Mouse (Mus musculus) thymus, postnatal 36 days (tissue): ENCODE data around the gene Gm7029.
A peak's percentile ranks its signal among the peaks of the same experiment; 100 is the strongest.
"Not testable (repeated sequence)": the region's sequence is repeated elsewhere in the genome, so short reads cannot be mapped to it uniquely, and the experiment has no call there.

Experiments used
- DNase-seq, 2 experiments: peaks; one replicate each; pipeline ENCODE4 v3.0.0; 2022; ENCODE audit warnings: mixed read lengths in 2 of 2

Gene Gm7029

DNA sequence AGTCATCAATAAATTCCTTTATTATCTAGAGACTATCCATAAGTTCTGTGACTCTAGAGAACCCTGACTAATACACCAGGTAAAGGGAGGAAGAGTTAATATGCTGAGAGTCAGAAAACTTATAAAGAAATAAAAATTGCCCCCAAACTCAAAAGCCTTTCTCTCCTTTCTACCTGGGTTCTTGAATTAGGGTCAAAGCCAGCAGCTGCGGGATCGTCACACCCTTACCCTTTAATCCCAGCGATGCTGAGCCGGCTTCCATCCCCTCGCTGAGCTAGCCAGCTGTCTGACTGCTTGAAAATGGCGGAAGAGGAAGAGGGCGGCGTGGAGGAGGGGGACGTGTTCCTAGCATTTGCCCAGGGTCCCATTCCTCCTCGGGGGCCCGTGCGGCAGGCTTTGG is at the start of gene Gm7029:
Gene Gm7029, plus strand, starts transcription at position 301 of the 400 bp plus-strand sequence.
- not testable (repeated sequence) for DNase-seq

GRCm38 (mm10) chr17:33824084-33824996 is 49.3 kb upstream of the Gm7029 start, which contains the start of the genes Rps28 and Ndufa7:
Gene Rps28, minus strand, starts transcription at chr17:33824562.
Gene Ndufa7, plus strand, starts transcription at chr17:33824572.
- peak; percentile 97 to 99 for DNase-seq

- DNase-seq = not testable (repeated sequence)
Measured at GRCm38 (mm10) chr17:33824997-33825330, 48.7 kb upstream of the Gm7029 start.

GRCm38 (mm10) chr17:33825462-33825861 is 48.2 kb upstream of the Gm7029 start:
- DNase-seq = no peak

- peak; percentile 46 to 52 for DNase-seq
Measured at GRCm38 (mm10) chr17:33826850-33827249, 46.8 kb upstream of the Gm7029 start.

- DNase-seq = no peak
Measured at GRCm38 (mm10) chr17:33828892-33829291, 44.7 kb upstream of the Gm7029 start.

DNA sequence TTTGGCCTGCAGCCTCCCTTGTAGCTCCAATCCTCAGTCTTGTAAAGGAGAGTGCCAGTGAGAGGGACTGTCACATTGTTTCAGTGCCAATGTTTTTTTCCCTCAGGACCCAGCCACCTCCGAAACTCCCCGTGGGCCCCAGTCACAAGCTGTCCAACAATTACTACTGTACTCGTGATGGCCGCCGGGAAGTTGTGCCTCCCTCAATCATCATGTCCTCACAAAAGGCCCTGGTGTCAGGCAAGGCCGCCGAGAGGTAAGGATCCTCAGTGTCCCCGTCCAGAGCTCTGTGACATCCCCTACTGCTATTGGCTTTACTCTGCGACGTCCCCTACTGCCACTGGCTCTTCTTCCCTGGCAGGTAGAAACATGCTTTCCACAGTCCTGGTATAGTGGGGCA is 44.1 kb upstream of the Gm7029 start:
- no peak for DNase-seq

DNA sequence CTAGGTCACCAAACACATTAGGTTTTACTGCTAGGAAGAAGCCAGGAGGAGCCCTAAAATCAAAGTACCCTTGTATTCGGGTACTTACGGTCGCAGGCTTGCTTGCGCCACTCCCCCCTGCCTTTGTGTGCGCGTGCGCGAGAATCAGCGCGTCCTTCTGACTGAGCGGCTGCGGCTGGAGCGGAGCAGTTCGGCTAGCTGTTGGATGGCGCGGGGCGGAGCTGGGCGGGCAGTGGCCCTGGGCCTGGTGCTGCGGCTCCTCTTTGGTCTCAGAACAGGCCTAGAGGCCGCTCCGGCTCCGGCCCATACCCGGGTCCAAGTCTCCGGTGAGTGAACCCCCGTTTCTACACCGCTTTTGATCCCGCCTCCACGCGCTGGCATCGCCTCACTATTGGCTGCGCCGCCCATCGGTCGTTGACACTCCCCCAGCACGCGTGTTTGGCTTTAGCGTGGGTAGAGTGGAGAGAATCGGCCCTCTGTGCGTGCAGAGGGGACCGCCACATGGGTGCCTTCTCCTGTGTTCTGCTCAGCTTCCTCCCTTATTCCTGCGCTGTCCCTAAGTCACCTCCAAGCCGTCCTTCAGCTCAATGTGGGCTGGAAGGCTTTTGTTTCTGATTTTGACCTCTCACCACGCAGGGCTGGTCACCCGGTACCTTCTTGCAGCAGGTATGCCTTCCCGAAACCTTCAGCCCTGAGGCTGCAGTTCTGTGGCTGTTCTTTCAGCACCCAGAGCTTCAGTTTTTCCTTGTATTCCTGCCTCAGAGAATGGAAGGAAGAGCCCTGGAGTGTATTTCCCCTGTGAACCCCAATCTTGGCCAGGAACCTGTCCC is 30.5 kb upstream of the Gm7029 start, which contains the start of gene Cd320:
Gene Cd320, plus strand, starts transcription at position 126 of the 830 bp plus-strand sequence.
- peak; percentile 89 to 91 for DNase-seq

GRCm38 (mm10) chr17:33844196-33844595 is 29.4 kb upstream of the Gm7029 start:
- DNase-seq = no peak

- DNase-seq = no peak
Measured at GRCm38 (mm10) chr17:33848139-33848538, 25.5 kb upstream of the Gm7029 start.

GRCm38 (mm10) chr17:33851331-33851730 is 22.3 kb upstream of the Gm7029 start:
- no peak for DNase-seq

DNA sequence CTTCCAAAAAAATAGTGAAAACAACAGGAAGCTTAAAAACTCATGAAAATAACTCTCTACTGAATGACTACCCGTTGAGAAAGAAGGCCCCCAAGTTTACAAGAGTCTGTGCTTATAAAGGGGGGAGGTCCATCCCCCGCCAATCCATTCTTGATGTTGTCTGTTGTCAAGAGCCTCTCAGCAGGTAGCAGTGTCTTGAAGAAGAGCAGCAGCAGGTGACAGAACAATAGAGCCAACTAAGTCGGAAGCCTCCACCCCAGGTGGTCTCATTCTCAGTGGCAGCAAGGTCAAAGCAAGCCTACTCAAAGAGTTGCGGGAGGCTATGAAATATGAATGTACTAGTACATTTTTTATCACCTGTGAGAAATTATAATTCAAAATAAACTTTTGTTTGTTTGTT is 15.8 kb upstream of the Gm7029 start:
- DNase-seq = no peak

DNA sequence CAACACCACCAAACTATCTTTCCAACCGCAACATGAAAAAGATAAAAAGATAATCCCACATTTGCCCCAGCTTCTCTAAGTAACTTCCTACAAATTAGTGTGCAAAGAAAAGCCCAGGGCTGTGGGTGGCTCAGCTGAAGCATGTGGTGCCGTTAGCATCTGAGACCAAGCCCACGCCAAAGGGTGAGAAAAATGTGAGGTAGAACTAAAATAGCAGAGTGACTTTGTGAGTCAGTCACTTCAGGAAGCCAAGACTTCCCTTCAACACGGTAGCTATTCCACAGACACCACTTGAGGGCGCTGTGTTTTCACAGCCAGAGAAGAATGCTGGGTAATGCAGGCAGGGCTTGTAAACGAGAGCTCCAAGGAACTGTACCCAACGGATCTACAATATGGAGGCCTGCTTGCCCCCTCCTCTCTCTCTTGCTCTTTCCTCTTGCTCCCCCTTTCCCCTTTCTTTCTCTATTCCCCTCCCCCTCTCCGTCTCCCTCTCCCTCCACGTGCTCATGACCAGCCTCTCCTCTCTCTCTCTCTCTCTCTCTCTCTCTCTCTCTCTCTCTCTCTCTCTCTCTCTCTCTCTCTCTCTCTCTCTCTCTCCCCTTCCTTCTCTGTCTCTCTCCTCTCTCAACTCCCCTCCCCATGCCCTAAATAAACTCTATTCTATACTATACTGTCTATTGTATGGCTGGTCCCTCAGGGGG is 8.2 kb upstream of the Gm7029 start:
- peak; percentile 63 to 69 for DNase-seq

DNA sequence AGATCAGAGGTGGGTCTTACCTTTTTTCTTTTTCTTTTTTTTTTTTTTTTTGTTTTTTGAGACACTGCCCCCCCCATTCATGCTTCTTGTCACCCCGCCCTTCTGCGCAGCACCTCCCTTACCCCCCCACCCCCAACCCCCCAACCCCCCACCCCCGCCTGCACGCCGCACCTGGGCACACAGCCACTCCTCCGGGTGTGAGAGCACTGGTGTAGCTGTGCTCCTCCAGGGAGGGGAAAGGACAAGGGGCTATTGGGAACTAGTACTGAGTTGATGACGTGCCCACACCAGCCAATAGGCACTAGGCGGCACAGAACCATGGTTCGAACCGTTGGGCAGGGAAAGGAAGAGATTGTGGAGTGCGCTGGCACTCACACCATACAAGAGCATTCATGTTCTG is 774 bp downstream of the Gm7029 start:
- peak in 1 of 2 experiments; percentile 39 for DNase-seq

DNA sequence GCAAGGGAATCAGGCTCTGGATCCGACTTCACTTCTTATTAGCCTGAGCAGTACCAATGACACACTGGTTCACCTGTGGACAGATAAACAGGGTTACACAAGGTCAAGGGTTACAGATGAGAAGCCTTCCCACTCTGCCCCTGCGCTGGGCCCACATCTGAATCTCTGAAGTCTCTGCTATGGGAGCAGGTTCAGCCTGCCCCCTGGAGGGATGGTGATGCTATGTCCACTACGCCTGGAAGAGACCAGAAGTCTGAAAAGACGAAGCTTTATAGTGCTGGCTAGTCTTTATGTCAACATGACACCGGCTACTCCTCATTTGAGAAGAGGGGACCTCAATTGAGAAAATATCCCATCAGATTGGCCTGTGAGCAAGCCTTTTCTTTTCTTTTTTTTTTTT is 2.2 kb downstream of the Gm7029 start:
- DNase-seq = peak in 1 of 2 experiments; percentile 27

DNA sequence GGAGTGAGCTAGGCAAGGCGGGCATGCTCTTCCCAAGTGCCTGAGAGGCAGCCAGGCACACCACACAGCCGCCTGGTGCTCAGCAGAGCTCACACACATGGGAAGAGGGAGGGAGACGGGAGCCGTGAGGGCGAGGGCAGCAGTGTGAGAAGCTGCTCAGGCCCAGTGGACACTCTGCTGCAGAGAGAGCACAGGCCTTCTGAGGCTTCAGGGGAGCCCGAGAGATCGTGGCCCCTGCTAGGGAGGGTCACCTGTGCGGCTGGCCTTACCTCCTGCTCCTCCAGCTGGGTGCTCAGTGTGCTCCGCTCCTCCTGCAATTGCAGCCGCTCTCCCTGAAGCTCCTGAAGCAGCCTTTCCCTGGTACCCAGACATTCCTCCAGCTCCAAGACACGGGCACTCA is 10.7 kb downstream of the Gm7029 start:
- not testable (repeated sequence) for DNase-seq

DNA sequence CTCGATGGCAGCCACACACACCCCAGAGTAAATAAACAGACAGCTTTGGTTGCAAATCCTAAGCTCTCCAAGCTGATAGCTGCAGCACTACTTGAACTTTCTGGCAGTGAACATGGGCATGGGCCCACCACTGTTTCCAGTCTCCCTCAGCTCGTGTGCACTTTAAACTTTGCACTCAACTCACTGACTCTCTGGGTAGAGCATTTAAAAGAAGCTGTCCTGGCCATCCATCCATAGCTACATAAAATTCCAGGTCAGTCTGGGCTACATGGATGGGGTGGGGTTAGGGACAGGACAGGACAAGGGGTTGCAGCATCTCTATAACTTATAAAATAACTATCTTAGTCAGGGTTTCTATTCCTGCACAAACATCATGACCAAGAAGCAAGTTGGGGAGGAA is 14.2 kb downstream of the Gm7029 start:
- not testable (repeated sequence) for DNase-seq

DNA sequence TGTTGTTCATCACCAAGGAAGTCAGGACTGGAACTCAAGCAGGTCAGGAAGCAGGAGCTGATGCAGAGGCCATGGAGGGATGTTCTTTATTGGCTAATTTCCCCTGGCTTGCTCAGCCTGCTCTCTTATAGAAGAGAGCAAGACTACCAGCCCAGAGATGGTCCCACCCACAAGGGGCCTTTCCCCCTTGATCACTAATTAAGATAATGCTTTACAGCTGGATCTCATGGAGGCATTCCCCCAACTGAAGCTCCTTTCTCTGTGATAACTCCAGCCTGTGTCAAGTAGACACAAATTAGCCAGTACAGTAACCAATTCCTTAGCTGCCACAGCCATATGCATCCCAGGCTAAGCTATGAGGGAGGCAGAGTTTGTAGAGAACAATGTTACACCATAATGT is 14.6 kb downstream of the Gm7029 start:
- not testable (repeated sequence) for DNase-seq

- DNase-seq = not testable (repeated sequence)
Measured at GRCm38 (mm10) chr17:33889941-33890532, 16.4 kb downstream of the Gm7029 start.

DNA sequence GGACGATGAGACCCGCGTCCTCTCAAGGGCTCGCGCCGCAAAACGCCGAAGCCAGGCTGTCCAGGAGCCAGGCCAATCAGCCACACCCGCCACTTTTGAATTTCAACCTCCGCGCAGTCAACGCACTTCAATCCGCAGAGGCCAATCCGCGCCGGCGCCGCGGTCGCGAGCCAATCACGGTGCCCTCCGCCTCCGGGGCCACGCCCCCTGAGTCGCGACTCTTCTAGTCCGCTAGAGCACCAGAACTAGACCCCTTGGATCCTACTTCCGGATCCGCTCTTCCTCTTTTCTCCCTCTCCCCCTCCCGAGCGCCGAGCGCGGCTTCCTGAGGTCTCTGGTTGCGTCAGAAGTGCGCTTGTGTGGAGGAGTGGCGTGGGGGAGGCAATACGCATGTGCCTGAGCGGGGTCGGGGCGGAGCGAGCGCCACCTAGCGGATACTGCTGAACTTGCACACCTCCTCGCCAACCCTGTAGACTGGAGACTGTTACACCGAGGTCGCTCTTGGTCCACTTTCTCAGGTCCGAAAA is 17.0 kb downstream of the Gm7029 start, which contains the start of gene Kifc1:
Gene Kifc1, minus strand, starts transcription at position 129 of the 527 bp plus-strand sequence.
- DNase-seq = peak; percentile 99 to 100

GRCm38 (mm10) chr17:33891357-33891756 is 17.7 kb downstream of the Gm7029 start:
- no peak for DNase-seq

- DNase-seq = not testable (repeated sequence)
Measured at GRCm38 (mm10) chr17:33891892-33892291, 18.3 kb downstream of the Gm7029 start.
